Mouse (Mus musculus): ENCODE data around the gene Prps2.

GRCm38 (mm10) chrX:167353617-167354016 is 28.9 kb downstream of the Prps2 start:
- TF ChIP-seq CTCF (IDR thresholded peaks at IDR 0.05; ENCODE audit: low read depth, low read length), result no peak
- TF ChIP-seq POLR2AphosphoS5 (IDR thresholded peaks at IDR 0.05; ENCODE audit: insufficient replicate concordance, low read depth, low read length), result no peak
- TF ChIP-seq GATA1 (IDR thresholded peaks at IDR 0.05; ENCODE audit: borderline replicate concordance, low read length), result no peak

Measured in G1E (cell line).